Mouse (Mus musculus): ENCODE measurements at regions not wholly inside any gene's neighbourhood (a gene's known extent, or its start where the extent isn't known, plus 50 kb on each side); places are given as distances from the start of the nearest gene placed in this dataset.

- Histone ChIP-seq H3K9me3 (peaks cover 5% of the 10 kb centered on the region), H3K9ac (no peak overlapping the region), H3K4me3 (no peak overlapping the region), H3K27me3 (0 out of 2 replicates have a peak, but pooled peaks cover under 1% of the 10 kb centered on the region), H3K36me3 (no peaks in the 10 kb centered on the region), H3K4me1 (no peaks in the 10 kb centered on the region), H3K27ac (no peak overlapping the region), H3K4me2 (replicated peaks) (no peak overlapping the region)
- 40% methylated on average over 1 of the region's 1 CpGs for WGBS
- ATAC-seq (ENCODE audit: low FRiP score, low read depth): no peak
Measured at GRCm38 (mm10) chr4:45695239-45695638, 103.6 kb upstream of the Aldh1b1 start.

DNA sequence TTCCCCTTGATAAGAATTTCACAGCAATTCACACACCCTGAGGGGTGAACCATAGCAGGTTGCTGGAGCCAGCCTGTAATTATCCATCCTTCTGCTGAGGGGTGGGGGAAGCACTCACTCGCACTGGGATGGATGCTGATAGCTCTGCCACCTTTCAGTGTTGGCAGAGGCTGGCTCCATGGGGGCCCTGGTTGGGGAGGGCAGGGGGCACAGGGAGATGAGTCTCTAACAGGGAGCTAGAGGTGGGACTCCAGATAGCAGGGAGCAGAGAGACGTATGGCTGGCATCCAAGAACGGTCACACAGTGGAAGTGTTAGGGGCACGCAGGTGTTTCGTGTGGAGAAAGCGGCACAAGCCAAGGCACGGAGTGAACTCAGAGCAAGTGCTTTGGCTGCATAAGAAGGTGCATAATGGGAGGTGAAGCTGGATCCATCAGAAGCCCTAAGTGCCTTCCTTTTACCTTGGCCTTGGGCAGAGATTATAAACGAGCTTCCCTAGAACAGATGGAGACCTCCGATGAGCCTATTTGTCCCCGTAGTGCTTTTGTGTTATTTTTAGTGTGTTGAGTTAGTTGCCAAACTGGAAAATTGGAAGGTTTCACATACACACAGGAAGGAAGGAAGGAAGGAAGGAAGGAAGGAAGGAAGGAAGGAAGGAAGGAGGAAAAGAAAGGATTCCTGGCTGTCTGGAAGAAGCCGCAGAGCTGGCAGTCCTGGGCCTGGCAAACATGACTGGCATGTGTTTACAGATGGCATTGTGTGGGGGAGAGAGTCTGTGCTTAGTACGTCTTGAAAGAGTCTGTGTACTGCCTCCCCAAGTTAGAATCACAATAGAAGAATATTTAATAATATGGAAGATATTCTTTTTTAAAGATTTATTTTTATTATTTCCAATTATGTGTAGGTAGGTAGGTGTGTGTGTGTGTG lies 108.6 kb upstream of the Aldh1b1 start:
- H3K9ac ChIP-seq: no peak overlapping the region
- no peak overlapping the region for H3K27ac ChIP-seq
- no peaks in the 10 kb centered on the region for H3K36me3 ChIP-seq
- H3K4me3 ChIP-seq: no peak overlapping the region
- peaks cover 5% of the 10 kb centered on the region for H3K9me3 ChIP-seq
- 67% methylated on average over 12 of the region's 12 CpGs for WGBS
- H3K4me2 ChIP-seq (replicated peaks): no peak overlapping the region
- no peak for ATAC-seq (ENCODE audit: low FRiP score, low read depth)
- H3K4me1 ChIP-seq: no peaks in the 10 kb centered on the region
- H3K27me3 ChIP-seq: peaks cover 4% of the 10 kb centered on the region; the same call in 1 of the 2 replicates

DNA sequence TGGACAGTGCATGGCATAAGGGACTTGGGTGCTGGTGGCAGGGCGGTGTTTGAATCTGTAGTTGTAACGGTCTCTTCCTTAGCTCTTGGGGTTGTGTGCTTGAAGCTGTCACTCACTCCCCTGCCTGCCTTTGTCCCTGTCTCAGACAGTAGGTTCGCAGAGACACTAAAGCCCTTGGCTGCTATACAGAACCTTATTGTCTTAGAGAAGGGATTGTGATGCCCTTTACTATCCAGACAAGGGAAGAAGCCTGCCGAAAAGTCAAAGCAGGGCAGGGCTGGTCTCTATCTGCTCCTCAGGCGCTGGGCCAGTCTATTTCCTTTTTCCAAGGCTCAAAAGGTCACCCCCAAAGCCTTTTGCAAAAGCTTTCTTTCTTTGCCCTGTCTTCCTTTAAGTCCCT lies 109.2 kb upstream of the Aldh1b1 start:
- Histone ChIP-seq H3K4me3 (no peak overlapping the region), H3K9ac (no peak overlapping the region), H3K9me3 (peaks cover 5% of the 10 kb centered on the region), H3K27me3 (peaks cover 4% of the 10 kb centered on the region; the same call in 1 of the 2 replicates), H3K4me1 (no peaks in the 10 kb centered on the region), H3K4me2 (replicated peaks) (no peak overlapping the region), H3K27ac (no peak overlapping the region), H3K36me3 (no peaks in the 10 kb centered on the region)
- no peak for ATAC-seq (ENCODE audit: low FRiP score, low read depth)
- WGBS: 52% methylated on average over 5 of the region's 5 CpGs

- H3K9me3 ChIP-seq: peaks cover 5% of the 10 kb centered on the region
- WGBS: 75% methylated on average over 7 of the region's 7 CpGs
- no peak overlapping the region for H3K27ac ChIP-seq
- no peak for ATAC-seq (ENCODE audit: low FRiP score, low read depth)
- H3K27me3 ChIP-seq: peaks cover 4% of the 10 kb centered on the region; the same call in 1 of the 2 replicates
- no peak overlapping the region for H3K9ac ChIP-seq
- no peak overlapping the region for H3K4me3 ChIP-seq
- no peaks in the 10 kb centered on the region for H3K36me3 ChIP-seq
- no peaks in the 10 kb centered on the region for H3K4me1 ChIP-seq
- no peak overlapping the region for H3K4me2 ChIP-seq (replicated peaks)
Measured at GRCm38 (mm10) chr4:45688233-45688632, 110.6 kb upstream of the Aldh1b1 start.

GRCm38 (mm10) chr4:45685031-45685430 lies 113.8 kb upstream of the Aldh1b1 start:
- H3K27me3 ChIP-seq: peaks cover 1% of the 10 kb centered on the region; the same call in 1 of the 2 replicates
- WGBS: 84% methylated on average over 3 of the region's 3 CpGs

DNA sequence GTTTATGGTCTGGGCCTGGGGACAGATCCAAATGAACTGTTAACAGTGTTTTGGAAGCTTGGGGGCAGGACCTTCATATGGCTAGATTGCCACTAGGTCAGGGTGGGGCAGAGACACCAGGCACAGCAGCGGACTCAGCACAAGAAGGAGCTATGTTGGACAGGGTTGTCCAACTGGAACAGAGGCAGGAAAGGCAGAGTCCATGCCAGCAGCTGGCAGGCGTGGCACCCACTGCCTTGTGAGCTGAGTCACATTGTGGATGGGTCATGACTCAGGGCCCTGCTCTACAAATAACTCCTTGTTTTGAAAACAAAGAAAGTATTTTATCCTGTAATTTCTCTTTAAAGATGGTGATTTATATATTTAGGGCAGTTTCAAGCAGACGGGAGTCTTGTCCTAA lies 115.6 kb upstream of the Aldh1b1 start:
- no peak overlapping the region for H3K27ac ChIP-seq
- WGBS: 69% methylated on average over 3 of the region's 3 CpGs
- H3K27me3 ChIP-seq: no peaks in the 10 kb centered on the region
- H3K4me3 ChIP-seq: no peak overlapping the region
- no peak overlapping the region for H3K4me2 ChIP-seq (replicated peaks)
- H3K9ac ChIP-seq: no peak overlapping the region
- ATAC-seq (ENCODE audit: low FRiP score, low read depth): no peak
- no peaks in the 10 kb centered on the region for H3K9me3 ChIP-seq
- H3K4me1 ChIP-seq: no peaks in the 10 kb centered on the region
- H3K36me3 ChIP-seq: no peaks in the 10 kb centered on the region

More at GRCm38 (mm10) chr4:45685031-45685430, 113.8 kb upstream of the Aldh1b1 start:
- no peaks in the 10 kb centered on the region for H3K9me3 ChIP-seq
- H3K27ac ChIP-seq: no peak overlapping the region
- no peak overlapping the region for H3K9ac ChIP-seq
- H3K4me1 ChIP-seq: no peaks in the 10 kb centered on the region
- H3K4me2 ChIP-seq (replicated peaks): no peak overlapping the region
- H3K4me3 ChIP-seq: no peak overlapping the region
- no peak for ATAC-seq (ENCODE audit: low FRiP score, low read depth)
- no peaks in the 10 kb centered on the region for H3K36me3 ChIP-seq

- Histone ChIP-seq H3K9me3 (no peaks in the 10 kb centered on the region), H3K4me2 (replicated peaks) (no peak overlapping the region), H3K4me1 (no peaks in the 10 kb centered on the region), H3K9ac (no peak overlapping the region), H3K36me3 (no peaks in the 10 kb centered on the region), H3K27me3 (no peaks in the 10 kb centered on the region), H3K4me3 (no peak overlapping the region), H3K27ac (no peak overlapping the region)
- no peak for ATAC-seq (ENCODE audit: low FRiP score, low read depth)
- WGBS: 87% methylated on average over 8 of the region's 8 CpGs
Measured at GRCm38 (mm10) chr4:45682746-45683145, 116.1 kb upstream of the Aldh1b1 start.

DNA sequence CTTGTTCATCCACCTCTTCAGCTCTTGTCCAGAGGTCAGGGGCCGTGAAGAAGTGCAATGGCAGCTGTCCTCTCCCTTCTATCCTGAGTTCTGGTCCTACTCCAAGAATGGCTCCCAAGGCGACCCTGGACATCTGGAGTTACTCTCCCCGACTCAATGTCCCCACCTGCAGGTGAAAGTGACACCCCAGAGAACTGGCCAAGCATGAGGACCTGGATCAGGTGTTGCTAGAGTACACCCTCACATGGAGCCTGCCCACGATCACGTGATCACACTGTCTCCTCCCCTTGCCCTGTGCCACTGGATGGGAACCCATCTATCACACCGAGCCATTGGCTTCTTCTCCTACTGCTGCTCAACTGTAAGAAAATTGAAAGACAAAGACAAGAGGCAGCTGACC lies 122.7 kb upstream of the Aldh1b1 start:
- Histone ChIP-seq H3K9ac (no peak overlapping the region), H3K4me1 (0 out of 2 replicates have a peak, but pooled peaks cover 9% of the 10 kb centered on the region), H3K36me3 (no peaks in the 10 kb centered on the region), H3K9me3 (no peaks in the 10 kb centered on the region), H3K4me3 (no peak overlapping the region), H3K27ac (no peak overlapping the region), H3K27me3 (peaks cover 14% of the 10 kb centered on the region), H3K4me2 (replicated peaks) (no peak overlapping the region)
- ATAC-seq (ENCODE audit: low FRiP score, low read depth): no peak
- 69% methylated on average over 6 of the region's 6 CpGs for WGBS

DNA sequence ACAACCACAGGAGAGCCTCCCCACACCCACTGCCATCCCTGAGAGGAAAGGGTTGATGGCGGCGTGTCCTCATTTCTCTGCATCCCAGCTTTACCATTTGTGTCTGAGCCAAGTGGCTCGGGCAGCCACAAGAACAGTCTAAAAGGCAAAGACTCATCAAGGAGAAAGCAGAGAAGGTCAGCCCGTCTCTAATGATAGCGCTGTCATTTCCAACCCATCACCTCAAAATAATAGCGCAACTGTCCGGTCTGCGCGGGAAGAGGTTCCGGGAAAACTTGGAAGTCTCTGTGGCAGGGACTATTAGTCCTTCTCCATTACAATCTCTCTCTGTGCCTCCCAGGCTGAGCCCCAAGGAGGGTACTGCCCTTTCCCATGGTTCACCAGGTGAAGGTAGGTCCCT lies 124.5 kb upstream of the Aldh1b1 start:
- no peaks in the 10 kb centered on the region for H3K36me3 ChIP-seq
- no peak overlapping the region for H3K4me2 ChIP-seq (replicated peaks)
- no peak overlapping the region for H3K27ac ChIP-seq
- H3K4me3 ChIP-seq: no peak overlapping the region
- no peaks in the 10 kb centered on the region for H3K9me3 ChIP-seq
- H3K27me3 ChIP-seq: peaks cover 14% of the 10 kb centered on the region
- WGBS: 93% methylated on average over 10 of the region's 10 CpGs
- H3K9ac ChIP-seq: no peak overlapping the region
- ATAC-seq (ENCODE audit: low FRiP score, low read depth): no peak
- 0 out of 2 replicates have a peak, but pooled peaks cover 9% of the 10 kb centered on the region for H3K4me1 ChIP-seq

GRCm38 (mm10) chr4:45673081-45673819 lies 125.6 kb upstream of the Aldh1b1 start:
- Histone ChIP-seq H3K27me3 (peaks cover 14% of the 10 kb centered on the region), H3K9ac (no peak overlapping the region), H3K4me1 (0 out of 2 replicates have a peak, but pooled peaks cover 9% of the 10 kb centered on the region), H3K4me3 (no peak overlapping the region), H3K4me2 (replicated peaks) (no peak overlapping the region), H3K9me3 (no peaks in the 10 kb centered on the region), H3K27ac (no peak overlapping the region), H3K36me3 (no peaks in the 10 kb centered on the region)
- 54% methylated on average over 16 of the region's 16 CpGs for WGBS
- ATAC-seq (ENCODE audit: low FRiP score, low read depth): no peak

DNA sequence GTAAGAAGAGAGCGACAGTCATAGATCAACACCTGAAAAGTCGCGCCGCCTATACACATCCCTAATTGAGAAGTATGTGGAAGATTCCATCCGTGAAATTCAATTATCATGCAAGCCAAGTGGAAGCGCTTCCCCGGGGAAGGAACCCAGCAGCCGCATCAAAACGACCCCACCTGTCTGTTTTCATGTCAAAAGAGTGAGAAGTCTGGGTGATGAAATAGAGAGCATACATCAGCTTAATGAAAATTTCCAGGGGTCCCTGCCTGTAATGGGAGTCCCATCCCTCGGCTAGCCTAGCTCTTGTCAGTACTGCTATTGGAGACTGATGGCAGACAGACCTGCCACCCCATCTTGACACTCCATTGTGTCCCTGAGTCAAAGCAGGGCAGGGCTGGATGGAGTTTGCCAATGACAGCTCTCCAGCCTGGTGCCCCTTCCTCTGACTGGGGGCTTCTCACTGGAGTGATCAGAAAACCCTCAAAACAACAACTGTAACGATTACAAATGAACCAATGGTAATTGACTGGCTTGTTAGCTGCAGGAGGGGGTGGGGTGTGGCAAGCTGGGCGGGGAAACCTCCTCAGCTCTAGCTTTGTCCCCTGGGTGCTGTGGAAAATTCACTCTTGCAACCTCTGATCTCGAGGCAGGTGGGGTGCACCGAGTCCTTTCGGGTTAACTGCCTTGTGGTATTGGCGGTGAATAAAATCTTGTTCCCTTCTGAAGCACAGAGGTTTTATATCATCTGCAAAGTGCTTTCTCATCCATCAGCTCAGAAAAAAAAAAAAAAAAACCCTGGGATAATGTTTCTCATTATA lies 126.4 kb upstream of the Aldh1b1 start:
- 54% methylated on average over 16 of the region's 16 CpGs for WGBS
- no peak for ATAC-seq (ENCODE audit: low FRiP score, low read depth)
- Histone ChIP-seq H3K27ac (no peak overlapping the region), H3K27me3 (peaks cover 14% of the 10 kb centered on the region), H3K36me3 (no peaks in the 10 kb centered on the region), H3K9ac (no peak overlapping the region), H3K4me3 (no peak overlapping the region), H3K4me1 (0 out of 2 replicates have a peak, but pooled peaks cover 9% of the 10 kb centered on the region), H3K9me3 (no peaks in the 10 kb centered on the region), H3K4me2 (replicated peaks) (no peak overlapping the region)
